Mouse (Mus musculus): ENCODE measurements around the gene Proser2. TPM values are rescaled to one million over a fixed set of nuclear protein-coding genes. Genes with fewer than 3 reads are reported as not detected.

The Proser2 gene
- 3.2 and 3.3 TPM in 2 replicates for polyA plus RNA-seq (2016; fragmentation: Nextera tagmentation; extraction: Ambion mirVana)

GRCm38 (mm10) chr2:6129555-6130355 lies at the start of gene Proser2:
Gene Proser2, minus strand, starts transcription at chr2:6130211.
- peak within 1 kb of the TSS; percentile 78 for H3K27ac ChIP-seq (replicated peaks)

GRCm38 (mm10) chr2:6179749-6180117 lies 49.7 kb upstream of the Proser2 start:
- Histone ChIP-seq H3K9me3 (replicated peaks) (peaks cover 4% of the 10 kb centered on the region; the same call in 1 of the 2 replicates), H3K27ac (replicated peaks) (no peak overlapping the region), H3K4me1 (no peaks in the 10 kb centered on the region), H3K27me3 (ENCODE audit: low read depth, poor library complexity, severe bottlenecking) (no peaks in the 10 kb centered on the region), H3K36me3 (no peaks in the 10 kb centered on the region), H3K4me3 (no peak overlapping the region)
- WGBS: 90% methylated on average over 1 of the region's 1 CpGs
- DNase-seq (ENCODE audit: low spot score): no peak

More at GRCm38 (mm10) chr2:6129555-6130355, at the start of gene Proser2:
- DNase-seq (ENCODE audit: low spot score): peak; percentile 82
- Histone ChIP-seq H3K4me3 (peak within 1 kb of the TSS; percentile 70), H3K4me1 (peaks cover 13% of the 10 kb centered on the region), H3K9me3 (replicated peaks) (no peaks in the 10 kb centered on the region), H3K27me3 (ENCODE audit: low read depth, poor library complexity, severe bottlenecking) (peaks cover 34% of the 10 kb centered on the region), H3K36me3 (no peaks in the 10 kb centered on the region)
- under 1% methylated on average over 80 of the region's 83 CpGs for WGBS

DNA sequence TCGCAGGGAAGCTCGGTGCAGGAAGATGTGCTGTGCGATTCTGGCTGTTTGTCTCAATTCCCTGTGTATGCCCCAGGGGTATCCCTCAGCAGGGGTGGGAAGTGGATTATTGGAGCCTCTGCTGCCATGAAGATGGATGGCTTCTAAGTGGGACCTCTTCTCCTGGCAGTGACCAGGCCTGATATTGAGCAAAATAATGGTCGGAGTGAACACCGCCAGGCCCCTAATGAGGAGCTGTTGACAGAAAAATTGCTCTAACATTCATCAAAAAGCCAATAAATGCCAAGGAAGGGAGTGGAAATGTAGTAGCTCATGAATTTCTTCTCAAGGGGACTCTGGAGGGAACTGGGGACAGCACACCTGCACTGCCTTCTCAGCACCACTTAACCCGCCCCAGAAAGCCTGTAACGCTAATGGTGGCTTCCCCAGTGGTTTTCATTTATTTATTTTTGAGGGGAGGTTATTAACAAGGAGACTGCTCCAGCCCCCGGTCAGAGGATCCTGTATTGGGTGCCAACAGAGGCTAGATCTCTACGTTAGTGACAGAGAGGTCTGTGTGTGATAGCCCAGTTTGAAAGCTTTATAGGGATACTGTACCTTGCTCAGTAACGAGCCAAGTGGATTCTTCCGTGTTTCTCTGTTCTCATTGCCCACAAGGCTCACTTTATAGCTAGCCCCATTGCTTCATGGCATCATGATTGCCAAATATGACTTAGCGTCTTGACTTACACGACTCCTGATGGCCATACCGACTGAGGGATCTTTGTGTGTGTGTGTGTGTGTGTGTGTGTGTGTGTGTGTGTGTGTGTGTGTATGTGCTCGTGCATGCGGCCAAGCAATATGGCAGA lies 49.1 kb upstream of the Proser2 start:
- WGBS: 95% methylated on average over 16 of the region's 16 CpGs
- no peak overlapping the region for H3K27ac ChIP-seq (replicated peaks)

GRCm38 (mm10) chr2:6173013-6173412 lies 43.0 kb upstream of the Proser2 start:
- Histone ChIP-seq H3K9me3 (replicated peaks) (no peaks in the 10 kb centered on the region), H3K27me3 (ENCODE audit: low read depth, poor library complexity, severe bottlenecking) (no peaks in the 10 kb centered on the region), H3K4me1 (no peaks in the 10 kb centered on the region), H3K36me3 (no peaks in the 10 kb centered on the region), H3K4me3 (no peak overlapping the region), H3K27ac (replicated peaks) (no peak overlapping the region)
- 53% methylated on average over 3 of the region's 3 CpGs for WGBS
- no peak for DNase-seq (ENCODE audit: low spot score)

More for the DNA sequence above, 49.1 kb upstream of the Proser2 start:
- Histone ChIP-seq H3K36me3 (no peaks in the 10 kb centered on the region), H3K27me3 (ENCODE audit: low read depth, poor library complexity, severe bottlenecking) (no peaks in the 10 kb centered on the region), H3K9me3 (replicated peaks) (no peaks in the 10 kb centered on the region), H3K4me3 (no peak overlapping the region), H3K4me1 (no peaks in the 10 kb centered on the region)
- DNase-seq (ENCODE audit: low spot score): no peak

GRCm38 (mm10) chr2:6168560-6168959 lies 38.5 kb upstream of the Proser2 start:
- H3K27ac ChIP-seq (replicated peaks): no peak overlapping the region
- H3K9me3 ChIP-seq (replicated peaks): no peaks in the 10 kb centered on the region
- no peaks in the 10 kb centered on the region for H3K36me3 ChIP-seq
- WGBS: 92% methylated on average over 2 of the region's 2 CpGs
- no peaks in the 10 kb centered on the region for H3K4me1 ChIP-seq
- no peak for DNase-seq (ENCODE audit: low spot score)
- no peaks in the 10 kb centered on the region for H3K27me3 ChIP-seq (ENCODE audit: low read depth, poor library complexity, severe bottlenecking)
- H3K4me3 ChIP-seq: no peak overlapping the region

DNA sequence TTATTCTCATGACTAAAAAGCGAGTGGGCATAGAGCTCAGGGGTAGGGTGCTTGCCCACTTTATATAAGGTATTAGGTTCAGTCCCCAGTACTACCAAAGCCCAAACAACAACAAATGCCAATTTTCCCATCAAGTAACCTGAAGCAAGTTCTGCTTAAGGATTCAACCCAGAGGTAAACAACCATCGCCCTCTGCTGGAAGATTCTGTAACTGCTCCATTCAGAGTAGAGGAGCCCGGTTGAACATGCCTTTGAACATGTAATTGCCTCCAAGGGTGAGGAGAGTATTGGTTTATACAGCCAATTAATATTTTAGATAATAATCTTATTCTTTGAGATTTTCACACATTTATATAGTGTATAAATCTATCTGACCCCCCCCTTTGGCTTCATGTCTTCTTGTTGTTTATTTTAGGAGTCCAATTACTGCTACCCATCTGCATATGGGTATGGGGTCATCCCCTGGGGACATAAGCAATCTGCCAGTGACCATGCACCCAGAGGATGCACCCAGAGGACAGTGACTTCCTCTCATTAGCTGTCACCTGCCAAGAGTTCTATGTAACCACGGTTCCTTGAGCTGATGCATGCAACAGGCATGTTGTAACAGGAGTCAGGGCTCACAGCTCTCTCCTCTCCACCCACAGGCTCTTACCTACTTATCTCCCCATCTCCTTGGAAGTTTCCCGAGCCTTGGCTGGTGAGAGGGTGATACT lies 38.0 kb upstream of the Proser2 start:
- Histone ChIP-seq H3K27ac (replicated peaks) (no peak overlapping the region), H3K27me3 (ENCODE audit: low read depth, poor library complexity, severe bottlenecking) (no peaks in the 10 kb centered on the region), H3K36me3 (no peaks in the 10 kb centered on the region), H3K4me1 (no peaks in the 10 kb centered on the region), H3K4me3 (no peak overlapping the region), H3K9me3 (replicated peaks) (no peaks in the 10 kb centered on the region)
- 32% methylated on average over 5 of the region's 5 CpGs for WGBS
- DNase-seq (ENCODE audit: low spot score): peak; percentile 62

DNA sequence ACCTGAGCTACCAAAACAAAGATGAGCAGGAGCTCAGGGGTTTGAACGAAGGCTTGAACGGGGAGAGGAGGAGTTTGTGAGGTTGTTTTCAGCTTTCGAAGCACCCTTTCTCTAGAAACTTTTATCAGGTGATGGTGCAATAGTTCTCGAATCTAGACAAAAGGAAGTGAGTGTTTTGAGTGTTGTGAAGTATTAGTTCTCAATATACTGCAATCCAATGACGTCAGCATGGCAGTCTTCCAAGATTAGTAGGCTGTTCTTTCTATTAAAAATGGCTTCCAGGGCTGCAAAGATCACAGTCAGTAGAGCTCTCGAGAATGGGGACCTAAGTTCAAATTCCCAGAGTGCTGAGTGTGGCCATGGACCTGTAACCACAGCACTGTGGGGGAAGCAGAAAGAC lies 35.8 kb upstream of the Proser2 start:
- H3K9me3 ChIP-seq (replicated peaks): no peaks in the 10 kb centered on the region
- WGBS: 86% methylated on average over 6 of the region's 6 CpGs
- H3K4me3 ChIP-seq: no peak overlapping the region
- H3K4me1 ChIP-seq: peaks cover 4% of the 10 kb centered on the region; the same call in 1 of the 2 replicates
- no peak overlapping the region for H3K27ac ChIP-seq (replicated peaks)
- H3K36me3 ChIP-seq: no peaks in the 10 kb centered on the region
- DNase-seq (ENCODE audit: low spot score): no peak
- no peaks in the 10 kb centered on the region for H3K27me3 ChIP-seq (ENCODE audit: low read depth, poor library complexity, severe bottlenecking)

DNA sequence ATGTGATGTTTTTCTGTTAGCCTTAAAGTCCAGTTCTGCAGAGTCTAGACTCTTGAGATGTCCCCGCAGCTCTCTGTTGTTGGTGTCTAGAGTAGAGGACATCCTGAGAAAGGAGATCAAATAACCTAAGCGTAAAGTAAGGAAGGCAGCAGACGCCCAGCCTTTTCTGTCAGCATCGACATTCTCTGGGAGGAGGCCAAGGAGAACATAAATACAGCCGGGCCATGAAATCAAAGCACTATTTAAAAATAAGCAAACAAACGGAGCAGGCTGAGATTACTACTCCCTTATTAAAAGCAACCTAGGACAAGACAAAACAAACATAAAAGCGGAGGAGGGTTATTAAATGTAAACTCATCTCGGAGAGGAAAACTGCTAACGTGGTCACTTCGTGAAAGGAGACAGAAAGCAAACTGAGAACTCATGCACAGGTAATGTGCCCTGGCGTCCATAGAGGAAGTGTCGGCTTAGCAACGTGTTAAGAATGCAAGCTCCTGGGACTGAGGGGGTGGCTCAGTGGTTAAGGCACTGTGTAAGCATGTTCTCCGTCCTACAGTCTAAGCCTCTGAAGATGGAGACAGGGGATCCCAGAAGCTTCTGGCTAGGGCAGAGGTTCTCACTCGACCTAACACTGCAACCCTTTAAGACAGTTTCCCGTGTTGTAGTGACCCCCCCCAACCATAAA lies 34.7 kb upstream of the Proser2 start:
- WGBS: 73% methylated on average over 16 of the region's 16 CpGs
- DNase-seq (ENCODE audit: low spot score): no peak

DNA sequence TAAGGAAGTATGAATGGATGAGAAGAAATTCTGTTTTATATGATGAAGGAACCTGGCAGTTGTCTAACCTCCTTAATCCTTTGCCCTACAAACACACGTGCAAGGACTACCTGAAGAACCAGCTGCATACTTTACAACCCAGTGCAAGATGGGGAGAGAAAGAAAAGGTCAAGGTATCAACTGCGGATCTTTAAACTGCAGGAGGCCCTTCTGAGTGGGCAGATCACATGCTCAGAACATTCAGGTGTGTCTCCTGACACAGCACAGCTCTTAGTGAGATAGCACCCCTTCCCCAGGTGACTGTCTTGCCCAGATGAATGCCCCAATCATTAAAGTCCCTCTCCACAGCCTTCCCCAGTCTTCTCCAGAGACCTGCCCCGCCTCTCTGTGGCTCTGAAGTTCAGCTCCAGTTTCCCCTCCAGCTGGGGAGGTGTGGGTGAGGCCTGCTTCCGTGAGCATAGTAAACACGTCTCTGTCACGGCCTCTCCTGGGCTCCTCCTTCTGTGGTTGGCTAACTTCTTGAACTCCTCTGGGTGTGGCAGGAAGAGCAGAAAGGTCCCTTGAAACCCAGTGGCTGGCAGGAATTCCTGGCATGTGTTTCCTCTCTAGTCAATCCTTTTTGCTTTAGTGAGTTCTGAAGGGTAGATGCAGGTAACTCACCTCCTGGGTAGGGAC lies 32.5 kb upstream of the Proser2 start:
- no peak for DNase-seq (ENCODE audit: low spot score)
- no peak overlapping the region for H3K27ac ChIP-seq (replicated peaks)
- H3K4me1 ChIP-seq: peaks cover 7% of the 10 kb centered on the region; the same call in 1 of the 2 replicates
- no peaks in the 10 kb centered on the region for H3K9me3 ChIP-seq (replicated peaks)
- no peaks in the 10 kb centered on the region for H3K36me3 ChIP-seq
- H3K27me3 ChIP-seq (ENCODE audit: low read depth, poor library complexity, severe bottlenecking): no peaks in the 10 kb centered on the region
- H3K4me3 ChIP-seq: no peak overlapping the region
- 63% methylated on average over 6 of the region's 6 CpGs for WGBS

More for the DNA sequence above, 34.7 kb upstream of the Proser2 start:
- Histone ChIP-seq H3K4me1 (peaks cover 7% of the 10 kb centered on the region; the same call in 1 of the 2 replicates), H3K27me3 (ENCODE audit: low read depth, poor library complexity, severe bottlenecking) (no peaks in the 10 kb centered on the region), H3K27ac (replicated peaks) (no peak overlapping the region), H3K4me3 (no peak overlapping the region), H3K36me3 (no peaks in the 10 kb centered on the region), H3K9me3 (replicated peaks) (no peaks in the 10 kb centered on the region)

GRCm38 (mm10) chr2:6159735-6160134 lies 29.7 kb upstream of the Proser2 start:
- H3K9me3 ChIP-seq (replicated peaks): no peaks in the 10 kb centered on the region
- H3K4me1 ChIP-seq: peaks cover 7% of the 10 kb centered on the region; the same call in 1 of the 2 replicates
- H3K4me3 ChIP-seq: no peak overlapping the region
- H3K27ac ChIP-seq (replicated peaks): no peak overlapping the region
- DNase-seq (ENCODE audit: low spot score): no peak
- 79% methylated on average over 2 of the region's 2 CpGs for WGBS
- no peaks in the 10 kb centered on the region for H3K27me3 ChIP-seq (ENCODE audit: low read depth, poor library complexity, severe bottlenecking)
- no peaks in the 10 kb centered on the region for H3K36me3 ChIP-seq

- WGBS: 92% methylated on average over 9 of the region's 9 CpGs
Observed at GRCm38 (mm10) chr2:6159219-6159618, 29.2 kb upstream of the Proser2 start.

More at GRCm38 (mm10) chr2:6159219-6159618, 29.2 kb upstream of the Proser2 start:
- Histone ChIP-seq H3K4me1 (peaks cover 7% of the 10 kb centered on the region; the same call in 1 of the 2 replicates), H3K4me3 (no peak overlapping the region), H3K27me3 (ENCODE audit: low read depth, poor library complexity, severe bottlenecking) (no peaks in the 10 kb centered on the region), H3K9me3 (replicated peaks) (no peaks in the 10 kb centered on the region), H3K27ac (replicated peaks) (no peak overlapping the region), H3K36me3 (no peaks in the 10 kb centered on the region)
- DNase-seq (ENCODE audit: low spot score): no peak
